Mouse (Mus musculus) heart, embryonic 13.5 days (tissue): ENCODE data around the gene Chd5. TPM values are rescaled to one million over a fixed set of nuclear protein-coding genes. Genes with fewer than 3 reads are reported as not detected.
A peak's percentile ranks its signal among the peaks of the same experiment; 100 is the strongest.

Source experiments
- ATAC-seq: fragments of 200-750 bp; cut with Nextera tagmentation; 2 replicates; pipeline ENCODE4 v1.8.0; 2017; ENCODE audit warnings: moderate TSS enrichment; ENCODE audit not compliant: insufficient number of reproducible peaks, low FRiP score, low TSS enrichment; ENCODE audit errors: extremely low read depth
- H3K27ac ChIP-seq: fragments of 300-500 bp; sonication (generic); replicated peaks from 2 replicates; pipeline ENCODE4 v1.5.1; 2015; ENCODE audit warnings: moderate library complexity, mild to moderate bottlenecking, inconsistent platforms
- H3K27me3 ChIP-seq: fragments of 300-500 bp; sonication (generic); replicated peaks from 2 replicates; pipeline ENCODE4 v1.6.1; 2015; ENCODE audit warnings: mild to moderate bottlenecking, inconsistent platforms
- H3K36me3 ChIP-seq: fragments of 300-500 bp; sonication (generic); 2 replicates; pipeline ENCODE4 v1.6.1; 2015; ENCODE audit warnings: mild to moderate bottlenecking, inconsistent platforms
- H3K4me1 ChIP-seq: fragments of 300-500 bp; sonication (generic); 2 replicates; pipeline ENCODE4 v1.6.1; 2015; ENCODE audit warnings: inconsistent platforms
- H3K4me2 ChIP-seq: fragments of 300-500 bp; sonication (generic); 2 replicates; pipeline ENCODE4 v1.6.1; 2015; ENCODE audit warnings: inconsistent platforms, mild to moderate bottlenecking, moderate library complexity
- H3K4me3 ChIP-seq: fragments of 300-500 bp; sonication (generic); 2 replicates; pipeline ENCODE4 v1.5.1; 2015; ENCODE audit warnings: moderate library complexity, mild to moderate bottlenecking, inconsistent platforms
- H3K9ac ChIP-seq: fragments of 300-500 bp; sonication (generic); 2 replicates; pipeline ENCODE4 v1.6.1; 2015; ENCODE audit warnings: inconsistent platforms, mild to moderate bottlenecking, moderate library complexity
- H3K9me3 ChIP-seq: fragments of 300-500 bp; sonication (generic); 2 replicates; pipeline ENCODE4 v1.6.1; 2016; ENCODE audit warnings: inconsistent platforms
- WGBS: fragments of 180-500 bp; shearing (Covaris S2); methylation state at CpG from one replicate; pipeline ENCODE4 v1.1.7; 2015; ENCODE audit warnings: mixed read lengths; 5-methylcytosine and 5-hydroxymethylcytosine counted together
- polyA plus RNA-seq: library from polyadenylated mRNA; unstranded; fragments of >200 nt; fragmentation: Nextera tagmentation; extraction: Ambion mirVana; gene quantifications from 2 replicates; pipeline ENCODE4 v1.2.1, GENCODE M21; 2015

The Chd5 gene
- polyA plus RNA-seq, 1 experiment from 2014 or later = 0.09 TPM

GRCm38 (mm10) chr4:152300375-152300774 is 38.1 kb upstream of the Chd5 start:
- H3K27ac ChIP-seq = no peak overlapping the region
- H3K9ac ChIP-seq = no peak overlapping the region
- ATAC-seq = no peak
- H3K27me3 ChIP-seq = no peaks in the 10 kb centered on the region
- peaks cover 60% of the 10 kb centered on the region for H3K36me3 ChIP-seq
- no peak overlapping the region for H3K4me2 ChIP-seq
- no peaks in the 10 kb centered on the region for H3K9me3 ChIP-seq
- WGBS = 88% methylated on average over 8 of the region's 8 CpGs
- peaks cover 25% of the 10 kb centered on the region for H3K4me1 ChIP-seq
- H3K4me3 ChIP-seq = no peak overlapping the region

- H3K27me3 ChIP-seq = no peaks in the 10 kb centered on the region
- no peak overlapping the region for H3K4me2 ChIP-seq
- ATAC-seq = no peak
- H3K9me3 ChIP-seq = no peaks in the 10 kb centered on the region
- H3K27ac ChIP-seq = no peak overlapping the region
- WGBS = 74% methylated on average over 11 of the region's 11 CpGs
- H3K4me3 ChIP-seq = no peak overlapping the region
- peaks cover 14% of the 10 kb centered on the region for H3K4me1 ChIP-seq
- 0 out of 2 replicates have a peak overlapping the region, but pooled peaks have one; percentile 19 for H3K9ac ChIP-seq
- H3K36me3 ChIP-seq = peaks cover 75% of the 10 kb centered on the region
Measured at GRCm38 (mm10) chr4:152302012-152302411, 36.4 kb upstream of the Chd5 start.

GRCm38 (mm10) chr4:152303172-152303571 is 35.3 kb upstream of the Chd5 start:
- Histone ChIP-seq H3K27ac (no peak overlapping the region), H3K9me3 (no peaks in the 10 kb centered on the region), H3K9ac (no peak overlapping the region), H3K36me3 (peaks cover 87% of the 10 kb centered on the region), H3K4me3 (no peak overlapping the region), H3K4me1 (peaks cover 9% of the 10 kb centered on the region), H3K27me3 (no peaks in the 10 kb centered on the region), H3K4me2 (no peak overlapping the region)
- 90% methylated on average over 10 of the region's 10 CpGs for WGBS
- no peak for ATAC-seq

- ATAC-seq = no peak
- WGBS = 89% methylated on average over 6 of the region's 6 CpGs
Measured at GRCm38 (mm10) chr4:152304685-152305084, 33.8 kb upstream of the Chd5 start.

GRCm38 (mm10) chr4:152305991-152306390 is 32.5 kb upstream of the Chd5 start:
- 73% methylated on average over 6 of the region's 6 CpGs for WGBS
- Histone ChIP-seq H3K4me1 (no peaks in the 10 kb centered on the region), H3K27me3 (peaks cover 12% of the 10 kb centered on the region), H3K9ac (no peak overlapping the region), H3K36me3 (peaks cover 98% of the 10 kb centered on the region), H3K4me2 (no peak overlapping the region), H3K4me3 (no peak overlapping the region), H3K9me3 (no peaks in the 10 kb centered on the region), H3K27ac (no peak overlapping the region)
- no peak for ATAC-seq

More at GRCm38 (mm10) chr4:152304685-152305084, 33.8 kb upstream of the Chd5 start:
- Histone ChIP-seq H3K4me3 (no peak overlapping the region), H3K9ac (no peak overlapping the region), H3K27me3 (no peaks in the 10 kb centered on the region), H3K27ac (no peak overlapping the region), H3K4me2 (no peak overlapping the region), H3K4me1 (no peaks in the 10 kb centered on the region), H3K9me3 (no peaks in the 10 kb centered on the region), H3K36me3 (peaks cover 98% of the 10 kb centered on the region)

- peaks cover 7% of the 10 kb centered on the region for H3K4me1 ChIP-seq
- 82% methylated on average over 9 of the region's 9 CpGs for WGBS
- H3K4me3 ChIP-seq = no peak overlapping the region
- H3K9ac ChIP-seq = no peak overlapping the region
- peaks cover 96% of the 10 kb centered on the region for H3K36me3 ChIP-seq
- ATAC-seq = no peak
- no peak overlapping the region for H3K27ac ChIP-seq
- H3K27me3 ChIP-seq = peaks cover 27% of the 10 kb centered on the region
- H3K9me3 ChIP-seq = no peaks in the 10 kb centered on the region
- no peak overlapping the region for H3K4me2 ChIP-seq
Measured at GRCm38 (mm10) chr4:152307542-152307941, 30.9 kb upstream of the Chd5 start.

- H3K4me1 ChIP-seq = peaks cover 47% of the 10 kb centered on the region
- no peak overlapping the region for H3K27ac ChIP-seq
- no peaks in the 10 kb centered on the region for H3K9me3 ChIP-seq
- H3K4me3 ChIP-seq = peak overlapping the region; percentile 47; the same call in 1 of the 2 replicates
- H3K9ac ChIP-seq = no peak overlapping the region
- peak overlapping the region; percentile 74 for H3K4me2 ChIP-seq
- WGBS = 22% methylated on average over 14 of the region's 14 CpGs
- no peak for ATAC-seq
- H3K36me3 ChIP-seq = peaks cover 56% of the 10 kb centered on the region
- H3K27me3 ChIP-seq = peaks cover 71% of the 10 kb centered on the region
Measured at GRCm38 (mm10) chr4:152312186-152312585, 26.3 kb upstream of the Chd5 start.

- H3K27ac ChIP-seq = no peak overlapping the region
- no peaks in the 10 kb centered on the region for H3K9me3 ChIP-seq
- peak overlapping the region; percentile 47 for H3K4me3 ChIP-seq
- no peak for ATAC-seq
- 2% methylated on average over 29 of the region's 29 CpGs for WGBS
- H3K36me3 ChIP-seq = peaks cover 45% of the 10 kb centered on the region
- H3K4me2 ChIP-seq = peak overlapping the region; percentile 74
- H3K4me1 ChIP-seq = peaks cover 51% of the 10 kb centered on the region
- peaks cover 74% of the 10 kb centered on the region for H3K27me3 ChIP-seq
- peak overlapping the region; percentile 71 for H3K9ac ChIP-seq
Measured at GRCm38 (mm10) chr4:152313211-152313632, 25.2 kb upstream of the Chd5 start.

GRCm38 (mm10) chr4:152313934-152314333 is 24.5 kb upstream of the Chd5 start:
- peaks cover 58% of the 10 kb centered on the region for H3K4me1 ChIP-seq
- no peak overlapping the region for H3K4me3 ChIP-seq
- peak overlapping the region; percentile 74 for H3K4me2 ChIP-seq
- no peaks in the 10 kb centered on the region for H3K9me3 ChIP-seq
- H3K27me3 ChIP-seq = peaks cover 77% of the 10 kb centered on the region
- no peak for ATAC-seq
- H3K36me3 ChIP-seq = peaks cover 38% of the 10 kb centered on the region
- no peak overlapping the region; the same call in 1 of the 2 replicates for H3K9ac ChIP-seq
- H3K27ac ChIP-seq = no peak overlapping the region

GRCm38 (mm10) chr4:152315498-152316213 is 22.8 kb upstream of the Chd5 start:
- Histone ChIP-seq H3K4me1 (peaks cover 59% of the 10 kb centered on the region), H3K27ac (0 out of 2 replicates have a peak overlapping the region, but pooled peaks have one; percentile 12), H3K36me3 (peaks cover 21% of the 10 kb centered on the region)

GRCm38 (mm10) chr4:152317631-152318033 is 20.8 kb upstream of the Chd5 start:
- H3K4me3 ChIP-seq = peak overlapping the region; percentile 56
- WGBS = 36% methylated on average over 6 of the region's 6 CpGs
- peak overlapping the region; percentile 80 for H3K4me2 ChIP-seq
- peaks cover 49% of the 10 kb centered on the region for H3K27me3 ChIP-seq
- peaks cover 52% of the 10 kb centered on the region for H3K4me1 ChIP-seq
- 0 out of 2 replicates have a peak, but pooled peaks cover 3% of the 10 kb centered on the region for H3K36me3 ChIP-seq
- H3K9me3 ChIP-seq = no peaks in the 10 kb centered on the region
- ATAC-seq = no peak; the same call in 1 of the 2 replicates
- peak overlapping the region; percentile 98 for H3K27ac ChIP-seq
- H3K9ac ChIP-seq = peak overlapping the region; percentile 81

More at GRCm38 (mm10) chr4:152315498-152316213, 22.8 kb upstream of the Chd5 start:
- 2% methylated on average over 43 of the region's 43 CpGs for WGBS
- no peaks in the 10 kb centered on the region for H3K9me3 ChIP-seq
- H3K4me3 ChIP-seq = peak overlapping the region; percentile 56
- no peak for ATAC-seq
- peak overlapping the region; percentile 80 for H3K4me2 ChIP-seq
- peaks cover 68% of the 10 kb centered on the region for H3K27me3 ChIP-seq
- H3K9ac ChIP-seq = peak overlapping the region; percentile 68
